Mouse (Mus musculus): ENCODE data around the gene Tmem259.
A peak's percentile ranks its signal among the peaks of the same experiment; 100 is the strongest.

GRCm38 (mm10) chr10:79996272-79997033, 12.3 kb upstream of the Tmem259 start, which contains the start of gene Abca7:
- TF ChIP-seq CTCF (IDR thresholded peaks at IDR 0.05; ENCODE audit: control insufficient read depth, insufficient read depth, low read length) (no peak), POLR2A (IDR thresholded peaks at IDR 0.05; ENCODE audit: borderline replicate concordance, control insufficient read depth, low read depth, low read length) (peak; percentile 73; the same call in 1 of the 2 replicates)
